Mouse (Mus musculus): ENCODE results near the gene Ssh2.

Gene Ssh2

DNA sequence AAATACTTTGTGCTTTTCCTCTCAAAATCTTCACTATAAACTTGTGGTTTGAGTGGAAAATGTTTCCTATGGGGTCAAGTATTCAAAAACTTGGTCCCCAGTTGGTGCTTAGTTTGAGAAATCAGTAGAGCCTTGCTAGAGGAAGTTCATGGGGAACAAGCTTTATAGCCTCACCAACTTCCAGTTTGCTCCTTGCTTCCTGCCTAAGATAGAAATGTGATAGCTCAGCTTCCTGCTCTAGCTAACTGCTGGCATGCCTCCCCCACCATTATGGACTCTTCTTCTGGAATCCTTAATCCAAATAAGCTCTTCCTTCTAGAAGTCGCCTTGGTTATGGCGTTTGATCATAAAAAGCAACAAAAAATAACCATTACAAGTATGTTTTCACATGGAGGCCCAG lies 190.2 kb downstream of the Ssh2 start:
- no peak for DNase-seq (ENCODE audit: low spot score in 2 of 2)

DNA sequence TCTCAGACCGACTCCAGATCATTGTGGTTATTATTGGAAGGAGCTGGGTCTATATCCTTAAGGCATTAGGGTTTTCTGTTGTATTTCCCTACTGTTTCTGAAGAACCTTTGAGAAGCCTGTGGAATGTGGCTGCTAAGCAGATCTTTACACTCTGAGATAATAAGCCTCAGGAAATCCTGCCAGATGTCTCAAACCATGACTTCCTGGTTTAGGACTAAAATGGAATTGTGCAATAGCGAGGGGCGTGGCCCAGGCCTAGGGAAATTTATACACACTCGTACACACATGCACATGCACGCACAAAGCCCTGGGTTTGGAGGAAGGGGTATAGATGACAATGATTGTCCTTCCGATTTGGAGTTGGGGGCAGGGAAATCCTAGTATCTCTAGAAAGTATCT lies 193.8 kb downstream of the Ssh2 start:
- DNase-seq (ENCODE audit: low spot score in 2 of 2): peak; percentile 47 to 65

- no peak for DNase-seq (ENCODE audit: low spot score in 2 of 2)
These were observed 195.2 kb downstream of the Ssh2 start for GRCm38 (mm10) chr11:77411284-77411683.

DNA sequence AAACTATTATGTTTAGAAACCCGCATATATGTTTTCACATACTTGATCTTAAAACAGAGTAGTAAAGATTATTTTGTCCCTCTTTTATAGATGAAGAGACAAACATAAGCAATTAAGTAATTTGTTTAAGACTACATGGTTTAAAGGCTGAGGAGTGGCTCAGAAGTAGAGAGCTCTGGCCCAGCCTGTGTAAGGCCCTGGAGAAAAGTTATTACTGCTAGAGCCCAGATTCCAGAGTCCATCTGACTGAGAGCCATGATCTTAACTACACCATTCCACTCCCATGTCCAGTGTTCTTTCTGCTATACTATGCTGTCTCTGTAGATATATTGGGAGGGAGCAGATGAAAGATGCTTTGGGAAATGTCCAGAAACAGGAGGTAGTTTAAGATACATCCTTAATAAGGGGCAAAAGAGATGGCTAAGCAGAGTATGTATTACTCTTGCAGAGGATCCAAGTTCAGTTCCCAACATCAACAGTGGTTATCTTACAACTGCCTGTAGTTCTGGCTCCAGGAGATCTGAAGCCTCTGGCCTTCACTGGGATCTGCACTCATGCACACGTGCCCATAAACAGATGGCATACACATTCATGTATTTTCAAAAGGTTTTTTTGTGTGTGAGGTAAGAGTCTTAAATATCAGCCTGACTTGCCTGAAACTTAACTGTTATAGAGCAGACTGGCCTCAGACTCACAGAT lies 198.2 kb downstream of the Ssh2 start:
- no peak for DNase-seq (ENCODE audit: low spot score in 2 of 2)

DNA sequence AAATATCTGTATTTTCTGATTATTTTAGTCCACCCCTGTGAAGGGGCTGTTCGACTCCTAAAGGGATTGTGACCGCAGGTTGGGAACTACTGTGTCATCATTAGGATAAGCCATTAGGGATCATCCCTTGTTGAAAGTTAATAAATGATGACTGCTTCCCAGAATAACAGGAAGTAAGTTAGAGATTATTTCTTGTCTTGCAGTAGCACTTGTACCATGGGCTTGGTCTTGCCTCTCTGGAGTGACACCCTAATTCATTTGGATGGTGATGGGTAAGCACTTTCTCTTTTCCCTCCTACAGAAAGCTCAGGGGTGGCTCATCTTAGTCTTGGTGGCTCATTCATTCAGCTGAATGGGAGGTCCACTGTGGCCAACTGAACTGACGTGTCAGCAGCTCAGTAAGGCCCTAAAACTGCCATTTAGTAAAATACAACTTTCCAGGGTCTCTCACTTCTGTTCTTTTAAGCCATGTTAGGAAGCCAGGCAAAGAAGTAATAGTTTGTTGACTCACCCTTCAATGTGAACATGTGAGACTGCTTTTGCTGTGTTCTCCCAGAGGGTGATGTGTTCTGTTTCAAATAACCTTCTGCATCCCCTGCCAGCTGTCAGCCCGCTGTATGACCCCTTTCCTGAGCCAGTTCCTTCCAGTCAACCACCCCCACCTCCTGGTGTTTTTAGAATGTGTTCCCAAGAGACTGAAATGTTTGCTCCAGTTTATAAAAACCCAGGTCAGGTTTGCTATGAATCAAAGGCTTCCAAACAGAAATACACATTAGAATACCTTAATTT lies 200.3 kb downstream of the Ssh2 start:
- DNase-seq (ENCODE audit: low spot score in 2 of 2): no peak

DNA sequence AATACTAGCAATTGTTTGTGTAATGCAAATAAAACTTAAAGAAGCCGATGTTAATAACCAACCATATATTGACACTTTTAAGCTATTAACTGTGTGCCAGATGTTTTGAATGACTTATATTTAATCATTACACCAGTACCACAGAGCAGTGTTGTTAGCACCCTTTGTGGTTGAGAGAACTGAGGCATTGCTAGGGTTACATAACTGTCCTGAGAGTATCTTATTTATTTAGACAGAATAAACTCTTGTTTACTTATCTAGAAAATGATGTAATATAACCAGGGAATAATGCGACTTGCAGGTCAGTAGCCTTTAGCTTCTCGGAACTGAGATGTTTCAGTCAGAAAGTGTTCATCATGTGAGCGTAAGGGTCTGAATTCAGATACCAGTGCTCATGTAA lies 201.9 kb downstream of the Ssh2 start:
- no peak for DNase-seq (ENCODE audit: low spot score in 2 of 2)

GRCm38 (mm10) chr11:77423175-77423859 lies 207.2 kb downstream of the Ssh2 start:
- peak in 1 of 2 experiments; percentile 37 for DNase-seq (ENCODE audit: low spot score in 2 of 2)

GRCm38 (mm10) chr11:77428446-77428845 lies 212.4 kb downstream of the Ssh2 start:
- DNase-seq (ENCODE audit: low spot score in 2 of 2): no peak

GRCm38 (mm10) chr11:77437026-77437425 lies 220.9 kb downstream of the Ssh2 start:
- no peak for DNase-seq (ENCODE audit: low spot score in 2 of 2)

DNA sequence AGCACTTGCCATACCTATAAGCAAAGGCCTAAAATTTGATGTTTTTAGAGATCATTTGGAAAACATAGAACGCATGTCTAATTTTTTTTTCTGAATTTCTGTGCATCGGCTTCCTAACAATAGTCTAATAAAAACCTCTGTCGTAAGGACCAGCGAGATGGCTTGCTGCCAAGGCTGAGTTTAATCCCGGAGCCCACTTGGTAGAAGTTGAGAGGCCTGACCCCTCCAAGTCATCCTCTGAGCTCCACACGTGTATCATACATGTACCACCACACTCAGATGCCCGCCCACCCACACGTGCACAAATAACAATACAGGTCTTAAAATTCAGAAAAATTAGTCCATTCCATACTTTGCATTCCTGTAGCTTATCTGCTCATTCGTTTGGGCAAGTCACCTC lies 224.0 kb downstream of the Ssh2 start:
- no peak for DNase-seq (ENCODE audit: low spot score in 2 of 2)

- no peak for DNase-seq (ENCODE audit: low spot score in 2 of 2)
These were observed 224.9 kb downstream of the Ssh2 start for GRCm38 (mm10) chr11:77441020-77441419.

- no peak for DNase-seq (ENCODE audit: low spot score in 2 of 2)
These were observed 226.4 kb downstream of the Ssh2 start for GRCm38 (mm10) chr11:77442186-77443170.

- no peak for DNase-seq (ENCODE audit: low spot score in 2 of 2)
These were observed 228.9 kb downstream of the Ssh2 start for GRCm38 (mm10) chr11:77444939-77445338.

DNA sequence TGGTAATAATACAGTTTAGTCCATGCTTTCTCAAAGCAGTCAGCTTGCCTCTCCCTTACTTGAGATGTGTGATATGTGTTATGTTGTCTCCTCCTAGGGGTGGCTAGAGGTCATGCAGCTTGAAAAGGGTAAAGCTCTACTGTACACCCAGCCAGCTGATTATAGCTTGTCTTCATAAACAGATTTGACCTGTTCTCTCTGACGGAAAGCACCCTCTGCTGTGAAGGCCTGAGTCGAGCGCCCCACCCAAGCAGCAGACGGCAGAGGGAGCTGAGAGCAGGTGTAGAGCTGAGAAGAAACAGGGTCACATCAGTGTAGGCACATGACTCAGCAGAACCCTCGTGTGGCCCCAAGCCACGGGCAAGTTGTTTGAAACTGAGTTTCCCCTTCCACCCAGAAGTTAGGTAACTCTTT lies 230.5 kb downstream of the Ssh2 start:
- DNase-seq (ENCODE audit: low spot score in 2 of 2): peak in 1 of 2 experiments; percentile 51

GRCm38 (mm10) chr11:77449224-77449623 lies 233.1 kb downstream of the Ssh2 start:
- no peak for DNase-seq (ENCODE audit: low spot score in 2 of 2)

- DNase-seq (ENCODE audit: low spot score in 2 of 2): no peak
These were observed 235.6 kb downstream of the Ssh2 start for GRCm38 (mm10) chr11:77451670-77452069.

DNA sequence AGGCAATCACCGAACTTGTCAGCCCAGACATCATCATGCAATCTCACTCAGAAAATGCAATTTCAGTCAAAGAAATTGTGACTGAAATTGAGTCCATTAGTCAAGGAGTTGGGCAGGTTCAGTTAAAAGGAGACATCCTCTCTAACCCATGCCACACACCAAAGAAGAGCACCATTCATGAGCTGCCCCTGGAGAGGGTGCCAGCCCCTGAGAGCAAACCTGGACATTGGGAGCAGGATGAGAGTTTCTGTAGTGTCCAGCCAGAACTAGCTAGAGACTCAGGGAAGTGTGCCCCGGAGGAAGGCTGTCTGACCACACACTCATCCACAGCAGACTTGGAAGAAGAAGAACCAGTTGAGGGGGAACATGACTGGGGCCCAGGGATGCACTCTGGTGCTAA lies 237.3 kb downstream of the Ssh2 start:
- no peak for DNase-seq (ENCODE audit: low spot score in 2 of 2)

GRCm38 (mm10) chr11:77455770-77456510 lies 239.9 kb downstream of the Ssh2 start:
- no peak for DNase-seq (ENCODE audit: low spot score in 2 of 2)

DNA sequence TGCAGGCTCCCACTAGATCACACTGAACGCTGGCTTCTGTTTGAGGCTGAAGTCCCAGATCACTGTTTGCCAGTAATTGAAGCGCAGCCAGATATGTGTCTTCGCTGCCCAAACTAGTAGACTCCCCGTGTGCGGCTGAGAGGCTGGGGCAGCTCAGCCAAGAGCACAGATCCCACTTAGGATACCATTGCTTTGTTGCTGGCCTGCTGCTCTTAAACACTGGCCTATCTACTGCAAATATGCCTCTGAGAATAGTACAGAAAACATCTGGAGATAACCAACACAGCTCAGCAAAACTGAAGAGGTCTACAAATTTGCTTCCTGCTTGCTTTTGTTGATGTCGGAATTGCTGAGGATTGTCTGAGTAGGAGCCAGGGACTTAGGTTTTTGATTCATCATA lies 240.8 kb downstream of the Ssh2 start:
- peak in 1 of 2 experiments; percentile 52 for DNase-seq (ENCODE audit: low spot score in 2 of 2)

GRCm38 (mm10) chr11:77461856-77462255 lies 245.8 kb downstream of the Ssh2 start:
- no peak for DNase-seq (ENCODE audit: low spot score in 2 of 2)

Measured in spleen, postnatal 4 days (tissue).